Mouse (Mus musculus): Measurements from ENCODE around the gene Tmem170b.

- TF ChIP-seq CTCF (IDR thresholded peaks at IDR 0.05; ENCODE audit: borderline replicate concordance, insufficient read depth, low read length), result no peak
- TF ChIP-seq POLR2A (IDR thresholded peaks at IDR 0.05; ENCODE audit: low read depth, low read length), result no peak
These were observed 71.1 kb downstream of the Tmem170b start for GRCm38 (mm10) chr13:41676836-41677186.

All from embryonic fibroblast, embryonic 13.5 days (primary cell).